Mouse (Mus musculus) ovary, adult 2 months (tissue): Measurements from ENCODE around the gene Thsd4. TPM values are rescaled to one million over a fixed set of nuclear protein-coding genes. Genes with fewer than 3 reads are reported as not detected.

Experiments
- polyA plus RNA-seq: library from polyadenylated mRNA; depleted of rRNA; stranded (reverse); fragments of >200 nt; gene quantifications from 2 replicates; pipeline ENCODE4 v1.2.3, GENCODE M21; 2012; rRNA removed

Thsd4 gene
- polyA plus RNA-seq, result 21.3 and 23.5 TPM in 2 replicates

GRCm38 (mm10) chr9:60521806-60522264 is at the start of gene Thsd4:
Gene Thsd4, minus strand, starts transcription at chr9:60522046.

DNA sequence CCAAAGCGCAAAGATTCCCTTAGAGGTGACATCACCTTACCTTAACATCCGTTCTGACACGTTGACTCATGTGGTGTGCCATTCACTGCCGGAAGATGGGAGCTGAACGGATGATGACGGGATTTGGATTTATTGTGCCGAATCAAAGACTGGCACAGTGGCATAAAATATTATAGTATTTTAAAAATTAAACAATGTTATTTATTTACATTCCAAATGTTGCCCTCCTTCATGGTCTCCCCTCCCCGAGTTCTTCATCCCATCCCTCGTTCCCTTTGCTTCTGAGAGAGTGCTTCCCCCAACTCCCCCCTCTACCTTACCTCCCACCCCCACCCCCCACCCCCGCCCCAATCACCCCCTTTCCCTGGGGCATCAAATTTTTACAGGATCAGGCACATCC is 561.3 kb downstream of the Thsd4 start, which contains the start of gene Nr2e3:
Gene Nr2e3 (minus strand): TSS at position 101 of the 400 bp plus-strand sequence.

Other genes with a start within 250 kb of the Thsd4 start
- 4.5 and 4.8 TPM in 2 replicates for gene Lrrc49, start 166.1 kb upstream of the Thsd4 start, polyA plus RNA-seq
- 2.6 and 3.6 TPM in 2 replicates for gene Larp6, start 190.9 kb upstream of the Thsd4 start, polyA plus RNA-seq